Mouse (Mus musculus): ENCODE results near the gene Ctla4.

GRCm38 (mm10) chr1:60940620-60941019 is 53.8 kb downstream of the Ctla4 start:
- TF ChIP-seq CTCF (IDR thresholded peaks at IDR 0.05; ENCODE audit: control insufficient read depth, insufficient read depth, insufficient read length): no peak
- no peak for TF ChIP-seq MAX (IDR thresholded peaks at IDR 0.05)
- no peak for TF ChIP-seq MYOG (IDR thresholded peaks at IDR 0.05; ENCODE audit: control insufficient read depth, extremely low read depth, insufficient read length)
- TF ChIP-seq MYOD1 (IDR thresholded peaks at IDR 0.05; ENCODE audit: control insufficient read depth, insufficient read length, low read depth): no peak
- TF ChIP-seq USF1 (IDR thresholded peaks at IDR 0.05; ENCODE audit: low read depth): no peak

Data from C2C12 (cell line).